Mouse (Mus musculus) adrenal gland, postnatal 14 days (tissue): ENCODE measurements around the gene Pif1. TPM values are rescaled to one million over a fixed set of nuclear protein-coding genes. Genes with fewer than 3 reads are reported as not detected.

Experiments used
- DNase-seq: peaks from one replicate; pipeline ENCODE4 v3.0.0; 2021; ENCODE audit warnings: mixed read lengths
- total RNA-seq: library from RNA; stranded (reverse); gene quantifications from 2 replicates; pipeline ENCODE4 v1.2.3, GENCODE M21; 2021

Pif1 gene
- total RNA-seq, 1 experiment from 2014 or later, result 1.7 TPM

DNA sequence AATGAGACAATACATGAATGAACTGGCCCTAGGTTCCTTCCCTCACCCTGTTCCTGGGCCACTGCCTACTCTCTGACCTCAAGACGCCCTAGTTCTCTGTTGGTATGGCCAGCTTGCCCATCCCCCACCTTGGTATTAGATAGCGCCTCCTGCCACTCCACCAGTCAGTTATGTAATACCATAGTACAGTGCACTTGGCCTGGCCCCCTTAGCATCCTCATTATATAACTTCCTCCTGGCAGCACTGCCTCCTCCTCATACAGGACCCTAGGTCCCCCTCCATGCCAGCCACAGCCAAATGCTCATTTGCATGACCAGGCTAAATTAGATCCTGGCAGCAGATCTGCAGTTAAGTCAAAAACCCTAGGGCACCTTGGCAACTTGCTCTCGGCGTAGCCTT lies 25.9 kb upstream of the Pif1 start:
- DNase-seq, result peak; percentile 62

DNA sequence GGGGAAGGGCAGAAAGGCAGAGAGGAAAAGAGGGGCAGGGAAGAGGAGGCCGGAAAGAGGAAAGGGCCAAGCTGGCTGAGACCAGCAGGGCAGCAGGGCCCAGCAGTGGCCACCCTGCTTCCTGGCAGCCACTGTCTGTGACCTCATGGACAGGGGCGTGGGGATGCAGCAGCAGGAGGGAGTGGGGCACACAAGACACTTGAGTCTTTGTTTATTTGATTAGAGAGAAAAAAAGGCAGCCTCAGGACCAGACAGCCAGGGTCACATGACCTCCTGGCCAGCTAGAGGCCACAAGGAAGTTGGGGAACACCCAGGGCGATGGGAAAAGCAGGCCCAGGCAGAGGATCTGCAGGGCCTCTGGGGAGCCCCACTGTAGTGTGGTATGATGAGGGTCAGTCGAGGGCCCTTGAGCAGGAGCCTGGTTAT lies 24.9 kb upstream of the Pif1 start:
- peak; percentile 60 for DNase-seq

DNA sequence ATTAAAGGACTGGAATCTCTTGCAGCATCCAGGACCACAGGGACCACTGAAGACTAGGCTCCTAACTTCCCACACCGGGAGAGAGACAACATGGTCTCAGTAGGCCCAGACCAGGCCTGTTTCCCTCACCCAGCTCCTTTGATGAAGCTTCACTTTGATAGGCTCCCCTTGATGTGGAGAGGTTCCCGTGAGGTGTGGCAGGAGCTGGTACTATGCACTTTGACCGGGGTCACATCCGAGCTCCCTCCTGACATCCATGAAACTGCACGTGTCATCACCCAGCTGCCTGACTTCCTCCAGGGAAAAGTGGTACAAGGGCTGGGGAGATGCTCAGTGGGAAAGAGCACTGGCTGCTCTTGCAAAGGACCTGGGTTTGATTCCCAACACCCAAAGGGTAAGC lies 23.9 kb upstream of the Pif1 start:
- no peak for DNase-seq

DNA sequence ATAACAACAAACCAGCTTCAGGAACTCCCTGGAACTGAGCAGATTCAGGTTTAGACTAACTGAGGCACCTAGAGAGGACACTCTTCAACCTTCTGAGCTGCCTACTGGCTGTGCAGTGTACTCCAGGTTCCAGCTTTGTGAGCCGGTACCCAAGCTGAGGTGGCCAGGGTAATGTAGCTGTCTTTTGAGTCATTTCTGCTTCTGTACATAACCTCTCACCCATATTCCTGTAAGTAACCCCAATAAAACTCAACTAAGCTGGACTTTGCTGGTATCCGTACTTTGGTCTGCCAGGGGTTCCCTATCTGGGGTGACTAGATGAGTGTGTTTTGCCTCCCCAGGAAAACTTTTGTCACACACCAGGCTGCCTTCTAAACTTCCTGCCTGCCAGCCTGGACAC lies 22.3 kb upstream of the Pif1 start:
- no peak for DNase-seq

- no peak for DNase-seq
Observed at GRCm38 (mm10) chr9:65568787-65569186, 18.2 kb upstream of the Pif1 start.

DNA sequence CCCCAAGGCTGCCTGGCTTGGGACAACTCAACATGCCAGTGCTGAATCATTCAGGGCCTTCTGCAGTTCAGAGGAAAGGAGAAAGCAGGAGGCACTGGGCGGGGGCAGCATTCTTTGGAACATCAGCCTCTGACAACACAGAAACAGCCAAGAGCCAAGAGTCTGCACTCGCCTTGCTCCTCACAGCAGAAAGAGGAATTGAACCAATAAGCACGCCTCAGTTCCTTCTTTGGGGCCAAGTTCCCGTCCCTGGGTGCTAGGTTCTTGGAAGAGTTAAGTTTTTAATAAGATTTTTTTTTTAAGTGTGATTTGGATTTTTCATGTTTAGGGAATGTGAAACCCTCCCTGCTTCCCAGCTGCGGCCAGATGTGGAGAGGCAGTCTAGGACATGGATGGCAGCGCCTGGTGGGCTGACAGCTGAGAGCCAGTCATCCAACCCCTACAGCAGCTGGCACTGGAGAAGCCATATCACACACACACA lies 17.4 kb upstream of the Pif1 start:
- DNase-seq, result peak; percentile 75

DNA sequence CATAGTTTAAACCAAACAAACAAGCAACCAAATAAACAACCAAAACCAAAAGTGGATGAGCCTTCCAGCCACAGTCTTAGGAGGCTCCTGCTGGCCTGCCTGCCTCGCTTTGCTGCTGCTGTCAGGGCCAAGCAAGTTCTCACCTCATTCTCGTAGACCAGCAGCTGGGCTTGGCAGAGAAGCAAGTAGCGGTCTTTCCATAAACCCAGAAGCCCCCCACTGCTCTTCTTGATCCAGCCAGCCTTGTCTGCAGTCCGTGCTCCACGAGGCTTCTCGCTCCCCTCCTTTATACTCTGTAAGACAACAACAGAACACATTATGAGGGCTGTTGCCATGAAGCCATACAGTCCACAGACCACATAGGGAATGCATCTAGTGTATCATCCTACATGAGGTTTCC lies 14.1 kb upstream of the Pif1 start:
- DNase-seq, result no peak

GRCm38 (mm10) chr9:65574513-65575392 lies 12.2 kb upstream of the Pif1 start:
- no peak for DNase-seq

- DNase-seq, result peak; percentile 58
Observed at GRCm38 (mm10) chr9:65575393-65576196, 11.4 kb upstream of the Pif1 start.

DNA sequence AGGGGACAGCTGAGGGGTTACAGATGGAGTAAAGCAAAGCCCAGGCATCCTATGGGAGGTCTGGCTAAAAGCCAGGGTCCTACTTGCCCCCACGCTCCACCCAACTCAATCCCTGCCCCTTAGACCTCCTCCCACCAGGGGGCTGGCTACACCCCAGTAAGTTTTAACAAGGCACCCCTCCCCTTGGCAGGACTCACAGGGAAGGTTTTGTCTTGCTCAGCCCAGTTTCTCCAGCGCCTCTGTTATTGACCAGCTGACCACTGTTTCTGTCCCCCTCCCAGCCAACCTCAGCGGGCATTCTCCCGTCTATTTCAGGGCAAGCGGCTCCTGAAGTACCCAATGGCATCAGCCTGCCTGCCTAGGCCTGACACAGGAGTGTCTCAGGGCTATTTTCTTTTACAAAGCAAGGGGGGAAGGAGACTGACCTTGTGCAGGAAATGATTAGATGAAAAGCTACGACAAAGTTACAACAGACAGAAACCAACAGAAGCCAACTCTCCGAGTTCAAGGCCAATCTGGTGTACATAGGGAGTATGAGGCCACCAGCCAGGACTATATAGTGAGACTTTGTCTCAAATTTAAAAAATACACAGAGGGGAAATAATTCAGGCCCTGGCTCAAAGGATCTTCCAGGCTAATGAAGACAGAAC lies 10.0 kb upstream of the Pif1 start:
- DNase-seq, result peak; percentile 51

GRCm38 (mm10) chr9:65577511-65578196 lies 9.3 kb upstream of the Pif1 start:
- DNase-seq, result no peak

- DNase-seq, result peak; percentile 66
Observed at GRCm38 (mm10) chr9:65578801-65579249, 8.1 kb upstream of the Pif1 start.

- peak; percentile 96 for DNase-seq
Observed at GRCm38 (mm10) chr9:65579781-65580371, 7.1 kb upstream of the Pif1 start, which contains the start of gene Plekho2. Gene Plekho2 (minus strand): TSS chr9:65580040.

DNA sequence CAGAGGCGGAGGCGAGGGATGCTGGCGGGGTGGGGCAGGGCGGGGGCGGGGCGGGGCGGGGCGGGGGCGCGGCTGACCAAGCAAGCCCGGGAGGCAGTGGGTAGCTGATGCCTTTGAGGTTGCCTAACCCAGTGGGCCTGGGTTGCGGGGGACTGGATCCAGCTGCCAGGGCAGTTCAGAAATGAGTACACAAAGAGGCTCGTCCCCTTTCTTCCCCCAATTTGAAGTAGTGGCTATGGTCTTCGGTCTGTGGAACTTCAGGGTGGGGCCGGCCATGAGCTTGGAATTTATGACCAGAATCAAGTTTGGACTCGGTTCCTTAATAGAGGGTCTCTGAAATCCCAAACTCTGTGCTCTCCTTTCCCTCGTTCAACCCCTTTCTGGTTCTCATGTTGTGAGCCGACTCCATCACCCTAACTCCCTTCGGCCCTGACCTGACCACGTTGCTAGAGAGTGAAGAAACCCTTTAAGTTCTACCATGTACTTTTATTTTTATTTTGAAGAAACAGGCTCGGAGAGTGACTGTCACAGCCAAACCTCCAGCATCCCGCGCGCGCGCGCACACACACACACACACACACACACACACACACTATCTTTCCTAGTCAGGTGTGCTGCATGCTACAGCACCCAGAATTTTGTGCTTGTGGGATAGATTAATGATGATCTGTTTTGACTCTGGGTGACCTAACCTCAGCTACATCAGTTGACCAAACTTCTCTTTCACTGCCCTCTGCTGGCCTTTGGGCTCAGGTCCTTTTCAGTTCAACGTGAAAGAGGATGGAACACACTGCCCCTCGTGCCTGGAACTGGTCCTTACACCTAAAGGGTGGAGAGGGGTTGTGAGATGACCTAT lies 6.3 kb upstream of the Pif1 start:
- peak; percentile 93 for DNase-seq

GRCm38 (mm10) chr9:65583045-65583444 lies 3.9 kb upstream of the Pif1 start:
- DNase-seq, result peak; percentile 43

GRCm38 (mm10) chr9:65587270-65587572 lies 261 bp downstream of the Pif1 start:
- DNase-seq, result no peak

DNA sequence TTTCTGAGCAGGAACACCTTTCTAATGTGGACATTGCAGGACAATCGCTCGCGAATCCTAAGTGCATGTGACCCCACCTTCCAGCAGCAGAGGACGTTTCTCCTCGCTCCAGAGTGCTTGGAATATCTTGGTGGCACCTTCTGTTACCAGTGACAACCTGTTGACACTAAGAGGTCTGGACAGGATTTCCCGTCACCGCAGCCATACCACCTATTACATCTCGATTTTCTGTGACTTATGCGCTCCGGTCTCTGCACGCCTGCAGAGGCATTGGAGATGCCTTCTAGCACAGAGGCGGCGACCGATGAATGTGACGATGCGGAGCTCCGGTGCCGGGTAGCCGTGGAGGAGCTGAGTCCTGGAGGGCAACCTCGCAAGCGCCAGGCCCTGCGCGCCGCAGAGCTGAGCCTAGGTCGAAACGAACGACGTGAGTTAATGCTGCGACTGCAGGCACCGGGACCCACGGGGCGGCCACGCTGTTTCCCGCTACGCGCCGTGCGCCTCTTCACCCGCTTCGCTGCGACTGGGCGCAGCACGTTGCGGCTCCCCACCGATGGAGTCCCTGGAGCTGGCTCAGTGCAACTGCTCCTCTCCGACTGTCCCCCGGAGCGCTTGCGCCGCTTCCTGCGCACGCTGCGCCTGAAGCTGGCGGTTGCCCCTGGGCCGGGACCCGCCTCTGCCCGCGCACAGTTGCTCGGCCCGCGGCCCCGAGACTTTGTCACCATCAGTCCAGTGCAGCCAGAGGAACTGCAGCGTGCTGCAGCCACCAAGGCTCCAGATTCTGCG lies 806 bp downstream of the Pif1 start:
- DNase-seq, result peak; percentile 56

DNA sequence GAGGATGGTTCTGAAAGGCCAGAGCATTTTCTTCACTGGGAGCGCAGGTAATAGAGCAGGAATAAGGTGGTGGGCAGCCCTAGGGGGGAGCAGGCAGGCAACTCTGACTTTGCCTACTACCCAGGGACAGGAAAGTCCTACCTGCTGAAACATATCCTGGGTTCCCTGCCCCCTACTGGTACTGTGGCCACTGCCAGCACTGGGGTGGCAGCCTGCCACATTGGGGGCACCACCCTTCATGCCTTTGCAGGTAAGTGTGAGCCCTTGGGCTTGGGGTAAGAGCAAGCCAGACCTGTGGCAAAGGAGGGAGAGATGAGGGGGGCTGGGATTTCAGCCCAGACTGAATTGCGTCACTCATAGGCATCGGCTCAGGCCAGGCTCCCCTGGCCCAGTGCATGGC lies 2.1 kb downstream of the Pif1 start:
- DNase-seq, result no peak

- DNase-seq, result no peak
Observed at GRCm38 (mm10) chr9:65592721-65593120, 5.8 kb downstream of the Pif1 start.

DNA sequence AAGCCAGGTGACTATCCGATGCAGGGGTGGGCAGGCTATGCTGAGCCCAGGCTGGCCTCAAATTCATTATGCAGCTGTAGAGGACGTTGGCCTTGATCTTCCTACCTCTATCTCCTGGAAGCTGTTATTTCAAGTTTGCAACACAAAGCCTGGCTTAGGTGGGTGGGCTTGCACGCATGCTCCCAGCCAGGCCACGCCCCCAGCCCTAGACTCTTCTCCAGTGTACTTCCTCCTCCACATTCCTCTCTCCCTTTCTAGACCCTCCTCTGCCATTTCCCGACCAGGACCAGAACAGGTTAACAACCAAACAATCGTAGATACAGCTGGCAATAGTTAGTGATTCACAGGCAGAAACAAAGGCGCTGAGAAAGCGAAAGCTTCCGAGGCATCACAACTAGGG lies 6.6 kb downstream of the Pif1 start:
- DNase-seq, result no peak
